Mouse (Mus musculus) right cerebral cortex, adult 2 months (tissue): ENCODE measurements around the gene Thsd4.

Experiments used
- DNase-seq, 2 experiments: peaks; one replicate each; pipeline ENCODE4 v3.0.0; 2021 to 2022; ENCODE audit warnings: low spot score in 2 of 2

The Thsd4 gene

DNA sequence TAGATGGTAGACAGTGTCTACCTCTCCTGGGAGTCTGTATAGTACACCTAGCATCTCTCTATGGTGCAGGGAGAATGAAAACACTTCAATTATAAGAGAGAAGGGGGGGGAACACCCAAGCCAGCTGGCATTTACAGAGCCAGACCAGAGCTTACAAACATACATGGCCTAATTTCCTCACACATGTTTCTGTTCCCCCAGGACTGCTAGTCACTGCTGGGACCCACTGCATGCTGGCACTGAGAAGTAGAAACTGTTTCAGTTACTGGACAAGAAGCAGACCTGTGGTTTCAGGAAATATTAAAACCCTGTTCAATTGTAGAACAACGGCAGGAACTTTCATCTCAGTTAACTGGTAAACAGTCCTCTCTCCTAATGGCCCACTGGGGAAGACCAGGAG, 308.7 kb downstream of the Thsd4 start:
- DNase-seq = no peak

DNA sequence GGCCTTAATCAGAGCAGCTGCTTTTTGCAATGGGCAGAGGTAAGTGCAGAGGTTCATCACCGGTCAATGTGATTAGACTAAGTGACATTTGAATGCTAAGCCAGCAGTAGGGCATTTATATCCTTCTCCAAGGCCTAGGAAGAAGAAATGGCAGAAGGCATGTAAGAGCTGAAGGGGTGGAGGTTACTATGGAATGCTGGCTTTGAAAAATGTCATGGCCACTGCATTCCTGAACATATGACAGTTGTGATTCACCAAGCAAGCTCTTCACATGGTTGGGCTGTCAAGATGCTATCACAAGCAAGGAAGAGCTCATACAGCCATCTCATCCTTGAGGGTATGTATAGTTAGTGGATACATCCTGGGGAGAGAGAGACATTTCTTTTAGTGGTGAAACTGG, 313.0 kb downstream of the Thsd4 start:
- no peak for DNase-seq

DNA sequence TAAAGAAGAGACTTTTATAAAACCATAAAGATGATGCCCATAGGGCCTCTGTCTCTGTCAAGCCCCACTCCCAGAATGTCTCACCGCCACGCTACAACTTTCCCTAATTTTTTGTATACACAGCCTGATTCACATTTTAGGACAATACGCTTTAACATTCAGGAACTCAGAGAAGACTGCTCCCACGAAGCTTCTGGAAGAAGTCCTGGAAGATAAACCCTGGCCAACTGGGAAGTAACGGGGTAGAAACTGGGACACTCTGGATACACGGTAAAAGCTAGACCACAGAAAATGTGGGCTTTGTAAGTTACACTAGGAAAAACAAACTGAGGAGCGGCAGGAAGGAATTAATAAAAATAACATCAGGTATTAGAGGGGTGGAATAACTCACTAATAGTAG, 318.7 kb downstream of the Thsd4 start:
- DNase-seq = no peak

GRCm38 (mm10) chr9:60200436-60200835, 321.4 kb downstream of the Thsd4 start:
- peak in 1 of 2 experiments; percentile 7 for DNase-seq

DNA sequence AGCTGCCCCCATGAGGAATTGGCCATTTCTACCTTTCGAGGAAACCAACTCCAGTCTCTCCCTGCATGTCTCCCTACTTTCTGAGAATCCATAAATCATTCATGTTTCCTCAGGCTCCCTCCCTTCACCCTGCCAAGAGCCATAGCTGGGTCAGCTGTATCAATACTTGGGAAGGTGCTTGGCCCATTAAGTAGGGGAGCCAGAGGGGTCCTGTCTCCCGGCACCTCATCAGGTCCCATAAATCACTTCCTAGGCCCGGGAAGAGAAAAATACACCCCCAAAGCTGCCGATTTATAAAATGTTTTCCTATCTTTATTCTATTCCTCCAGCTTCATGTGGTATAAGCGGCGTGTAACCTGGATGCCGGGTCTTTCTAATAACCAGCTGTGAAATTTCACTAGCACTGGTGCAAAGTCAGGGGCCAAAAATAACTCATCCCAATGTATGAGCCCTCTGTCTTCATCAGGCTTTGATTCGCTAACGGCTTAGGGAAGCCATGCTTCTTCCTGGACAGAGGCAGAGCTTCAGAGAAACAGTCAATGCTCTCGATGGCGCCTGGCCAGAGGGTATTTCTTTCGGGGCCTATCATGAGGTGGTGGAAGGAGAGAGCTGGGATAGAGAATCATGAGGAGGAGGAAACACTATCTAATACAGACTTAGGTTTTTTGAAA, 323.2 kb downstream of the Thsd4 start:
- no peak for DNase-seq

DNA sequence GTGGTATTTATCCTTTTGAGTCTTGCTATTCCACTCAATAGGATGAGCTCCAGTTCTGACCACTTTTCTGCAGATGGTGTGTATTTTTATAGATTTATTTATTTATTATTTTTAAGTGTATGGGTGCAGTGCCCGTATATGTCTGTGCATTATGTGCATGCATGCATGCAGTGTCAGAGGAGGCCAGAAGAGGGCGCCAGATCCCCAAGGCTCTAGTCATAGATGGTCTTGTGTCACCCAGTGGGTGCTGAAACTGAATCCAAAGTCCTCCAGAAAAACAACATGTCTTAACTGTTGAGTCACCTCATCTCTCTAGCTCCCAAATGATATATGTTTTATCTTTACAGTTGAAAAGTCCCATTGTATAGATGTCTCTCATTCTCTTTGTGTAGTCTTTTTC, 326.3 kb downstream of the Thsd4 start:
- no peak for DNase-seq

- DNase-seq = no peak
These were observed 326.9 kb downstream of the Thsd4 start for GRCm38 (mm10) chr9:60194905-60195304.

GRCm38 (mm10) chr9:60192321-60192720, 329.5 kb downstream of the Thsd4 start:
- DNase-seq = no peak

DNA sequence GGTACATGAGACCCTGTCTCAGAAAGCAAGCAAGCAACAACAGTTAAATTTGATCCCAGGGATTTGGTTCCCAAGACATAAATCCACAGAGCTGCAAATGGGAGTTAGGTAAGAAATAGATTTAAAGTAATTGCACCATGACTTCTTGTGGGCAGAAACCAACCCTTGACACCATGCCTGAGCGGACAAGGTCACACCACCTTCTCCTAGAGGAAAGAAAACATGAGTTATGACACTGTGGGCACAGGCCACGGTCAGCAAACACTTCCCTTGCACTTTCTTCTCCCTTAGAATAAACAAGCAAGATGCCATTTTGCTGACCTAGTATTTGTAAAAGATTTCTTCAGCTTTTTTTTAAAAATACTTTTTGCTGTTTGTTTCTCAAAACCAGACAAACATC, 334.4 kb downstream of the Thsd4 start:
- no peak for DNase-seq

- peak; percentile 15 to 22 for DNase-seq
These were observed 334.9 kb downstream of the Thsd4 start for GRCm38 (mm10) chr9:60186948-60187347.

- no peak for DNase-seq
These were observed 337.8 kb downstream of the Thsd4 start for GRCm38 (mm10) chr9:60184083-60184482.

DNA sequence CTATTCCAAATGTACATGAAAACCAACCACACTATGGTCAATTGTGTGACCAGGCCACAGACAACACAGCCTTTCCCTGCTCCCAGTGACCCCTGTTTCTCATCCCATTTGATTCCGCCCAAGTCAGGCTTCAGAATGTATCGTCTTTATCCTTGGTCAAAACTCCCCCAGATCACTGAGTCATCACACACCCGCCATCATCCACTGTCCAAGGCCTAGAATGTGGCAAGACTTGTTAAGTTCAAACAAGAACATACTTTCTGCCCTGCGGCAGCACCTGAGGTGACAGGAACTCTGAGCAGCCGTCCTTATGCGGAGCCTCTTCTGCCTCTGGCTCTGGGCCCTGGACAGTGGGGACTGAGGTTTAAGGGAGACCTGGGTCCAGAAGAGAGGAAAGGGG, 339.5 kb downstream of the Thsd4 start:
- no peak for DNase-seq

GRCm38 (mm10) chr9:60180936-60181335, 340.9 kb downstream of the Thsd4 start:
- DNase-seq = no peak

DNA sequence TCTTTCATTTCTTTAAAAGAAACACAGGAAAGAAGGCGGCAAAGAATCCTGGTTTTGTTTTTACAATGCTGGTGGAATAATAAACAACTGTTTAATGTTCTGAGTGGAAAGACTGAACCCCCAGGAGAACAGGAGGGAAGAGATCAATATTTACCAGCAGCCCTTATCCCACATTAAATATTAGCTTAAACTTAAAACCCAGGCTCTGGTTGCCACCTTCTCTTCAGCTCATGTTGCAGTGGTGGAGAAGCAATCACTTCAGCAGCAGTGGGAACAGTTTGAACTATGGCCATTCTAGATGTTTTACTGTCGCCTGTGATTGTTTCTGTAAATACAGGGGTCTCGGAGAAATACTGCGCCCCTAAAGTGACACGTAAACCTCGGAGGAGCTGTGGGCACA, 341.7 kb downstream of the Thsd4 start:
- no peak for DNase-seq

GRCm38 (mm10) chr9:60176311-60176710, 345.5 kb downstream of the Thsd4 start:
- DNase-seq = no peak

DNA sequence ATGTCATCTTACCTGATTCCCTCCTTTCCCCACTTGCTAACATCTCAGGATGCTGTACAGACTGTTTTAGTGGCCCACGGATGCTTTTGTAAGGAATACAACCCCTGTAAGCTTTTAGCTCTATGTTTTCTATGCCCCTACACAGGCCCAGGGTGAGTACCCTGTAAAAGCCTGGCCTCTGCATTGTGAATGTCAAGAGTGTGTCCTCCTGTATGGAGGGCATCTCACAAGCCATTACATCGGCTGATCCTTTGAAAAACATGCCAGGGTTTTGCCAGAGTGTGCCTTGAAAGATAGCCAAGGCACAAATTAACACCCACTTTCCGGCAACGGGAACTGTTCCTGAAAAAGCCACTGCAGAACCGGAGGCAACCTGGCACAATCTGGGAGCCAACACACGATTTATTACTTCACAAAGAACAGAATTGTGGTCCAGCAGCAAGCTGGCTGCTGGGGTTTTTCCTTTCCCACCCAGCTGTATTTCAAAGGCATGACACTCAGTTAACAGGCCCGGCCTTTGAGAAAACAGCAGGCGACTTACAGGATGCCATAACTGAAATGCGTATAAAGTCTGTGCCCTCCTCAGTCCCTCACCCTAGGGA, 349.3 kb downstream of the Thsd4 start:
- peak; percentile 13 to 32 for DNase-seq

DNA sequence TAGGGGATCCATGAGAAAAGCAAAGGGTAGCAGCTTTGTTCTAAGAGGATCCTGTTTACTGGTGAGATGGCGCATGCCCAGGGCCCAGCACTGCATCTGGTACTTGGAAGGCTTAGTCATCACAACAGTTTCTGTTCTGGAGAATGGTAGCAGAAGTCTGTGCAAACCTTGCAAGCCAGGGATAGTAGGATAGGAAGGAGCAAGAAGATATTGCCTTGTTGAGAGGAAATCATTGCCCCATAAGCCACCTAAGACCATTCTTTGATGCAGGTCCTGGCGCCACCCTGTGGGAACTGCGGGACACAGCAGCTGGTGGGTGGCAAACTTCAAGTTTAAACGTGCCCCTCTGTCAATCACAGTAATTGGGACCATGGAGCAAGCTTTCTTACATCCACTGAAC, 354.9 kb downstream of the Thsd4 start:
- DNase-seq = peak; percentile 13 to 41

GRCm38 (mm10) chr9:60160855-60161254, 361.0 kb downstream of the Thsd4 start:
- no peak for DNase-seq

GRCm38 (mm10) chr9:60160194-60160593, 361.7 kb downstream of the Thsd4 start:
- no peak for DNase-seq

DNA sequence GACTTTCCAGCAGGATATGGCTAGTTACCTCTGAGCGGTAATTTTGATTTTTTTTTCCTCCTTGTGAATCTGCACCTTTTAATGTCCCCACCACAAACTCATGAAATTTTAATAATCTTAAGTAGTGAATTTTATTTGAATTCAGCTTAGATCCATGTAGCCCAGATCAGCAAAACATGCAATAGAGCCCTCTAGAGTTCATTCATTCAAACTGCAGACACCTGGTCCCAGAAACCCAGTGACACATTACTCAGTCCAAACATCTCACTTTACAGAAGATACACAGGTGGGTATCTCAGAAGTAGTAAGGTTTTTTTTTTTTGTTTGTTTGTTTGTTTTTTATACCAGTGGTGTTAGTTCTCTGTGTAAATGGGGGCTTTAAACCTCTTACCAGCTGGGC, 368.9 kb downstream of the Thsd4 start:
- no peak for DNase-seq

GRCm38 (mm10) chr9:60151897-60152627, 369.8 kb downstream of the Thsd4 start:
- DNase-seq = no peak

DNA sequence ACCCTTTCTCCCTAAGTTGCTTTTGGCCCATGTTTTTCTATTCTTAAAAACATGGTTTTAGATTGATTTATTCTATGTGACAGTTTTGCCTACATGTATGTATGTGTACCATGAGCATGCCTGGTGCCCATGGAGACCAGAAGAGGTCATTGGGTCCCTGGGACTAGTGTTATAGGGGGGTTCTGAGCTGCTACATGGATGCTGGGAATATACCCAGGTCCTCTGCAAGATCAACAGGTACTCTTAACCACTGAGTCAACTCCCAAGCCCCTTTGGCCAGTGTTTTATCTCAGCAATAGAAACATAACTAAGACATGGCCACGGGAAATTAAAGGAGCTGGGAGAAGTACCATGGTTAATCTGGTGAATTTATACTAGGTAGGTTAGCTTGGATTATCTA, 371.3 kb downstream of the Thsd4 start:
- no peak for DNase-seq

DNA sequence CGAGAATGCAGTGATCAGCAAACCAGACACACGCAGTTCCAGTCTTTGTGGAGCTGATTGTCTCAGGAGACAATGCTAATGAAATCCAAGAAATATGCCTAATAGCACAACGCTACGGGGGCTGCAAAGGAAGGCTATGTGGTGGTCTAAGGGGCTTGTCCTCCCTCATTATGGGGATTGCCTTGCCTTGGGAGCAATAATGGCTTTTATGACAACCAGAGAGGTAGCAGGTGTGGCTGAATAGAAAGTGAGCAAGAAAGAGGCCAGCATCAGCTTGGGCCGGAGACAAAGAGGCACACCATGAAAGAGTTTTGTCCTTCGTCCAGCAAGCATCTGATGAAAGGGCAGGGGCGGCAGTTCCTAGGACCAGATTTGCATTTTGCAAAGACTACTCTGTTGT, 372.9 kb downstream of the Thsd4 start:
- DNase-seq = no peak
